Mouse (Mus musculus) inflammation-experienced regulatory T-cells (primary cell): ENCODE data around the gene Lsm10. TPM values are rescaled to one million over a fixed set of nuclear protein-coding genes. Genes with fewer than 3 reads are reported as not detected.

Experiments used
- polyA plus RNA-seq, 2 experiments: library from polyadenylated mRNA; unstranded; fragments of 100-300 nt; shearing (Covaris generic); gene quantifications; one replicate each; pipeline ENCODE4 v1.2.1; 2017

Lsm10 gene
- polyA plus RNA-seq = 10 to 100 TPM; 53.0 to 64.1 TPM

DNA sequence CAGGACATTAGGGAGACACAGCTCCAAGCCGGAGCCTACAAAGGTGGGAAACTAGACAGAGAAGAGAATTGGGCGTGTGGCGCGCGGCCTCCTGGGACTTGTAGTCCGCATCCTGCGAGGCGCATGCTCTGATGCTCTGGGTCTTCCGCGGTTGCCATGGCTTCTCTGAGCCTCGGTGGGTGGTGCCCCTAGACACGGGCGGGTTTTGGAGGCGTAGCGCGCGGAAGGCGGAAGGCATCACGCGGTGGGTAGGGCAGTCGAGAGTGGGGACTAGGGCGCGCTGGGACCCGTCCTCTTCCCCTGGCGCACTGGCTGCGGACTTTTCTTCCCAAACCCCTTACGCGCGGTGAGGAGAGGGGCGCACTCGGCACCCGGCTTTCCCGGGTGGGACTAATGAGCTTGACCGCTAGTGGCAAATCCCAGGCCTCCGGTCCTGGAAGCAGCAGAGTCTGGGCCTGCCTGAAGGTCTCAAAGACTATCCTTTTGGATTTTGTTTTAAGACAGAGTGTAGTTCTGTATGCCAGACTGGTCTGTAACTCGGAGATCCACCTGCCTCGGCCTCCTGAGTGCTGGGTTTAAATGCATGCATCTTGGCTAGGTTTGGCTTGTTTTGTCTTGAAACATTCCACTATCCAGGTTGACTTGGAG lies at the start of gene Lsm10:
Gene Lsm10 (plus strand): TSS at position 160 of the 648 bp plus-strand sequence.

DNA sequence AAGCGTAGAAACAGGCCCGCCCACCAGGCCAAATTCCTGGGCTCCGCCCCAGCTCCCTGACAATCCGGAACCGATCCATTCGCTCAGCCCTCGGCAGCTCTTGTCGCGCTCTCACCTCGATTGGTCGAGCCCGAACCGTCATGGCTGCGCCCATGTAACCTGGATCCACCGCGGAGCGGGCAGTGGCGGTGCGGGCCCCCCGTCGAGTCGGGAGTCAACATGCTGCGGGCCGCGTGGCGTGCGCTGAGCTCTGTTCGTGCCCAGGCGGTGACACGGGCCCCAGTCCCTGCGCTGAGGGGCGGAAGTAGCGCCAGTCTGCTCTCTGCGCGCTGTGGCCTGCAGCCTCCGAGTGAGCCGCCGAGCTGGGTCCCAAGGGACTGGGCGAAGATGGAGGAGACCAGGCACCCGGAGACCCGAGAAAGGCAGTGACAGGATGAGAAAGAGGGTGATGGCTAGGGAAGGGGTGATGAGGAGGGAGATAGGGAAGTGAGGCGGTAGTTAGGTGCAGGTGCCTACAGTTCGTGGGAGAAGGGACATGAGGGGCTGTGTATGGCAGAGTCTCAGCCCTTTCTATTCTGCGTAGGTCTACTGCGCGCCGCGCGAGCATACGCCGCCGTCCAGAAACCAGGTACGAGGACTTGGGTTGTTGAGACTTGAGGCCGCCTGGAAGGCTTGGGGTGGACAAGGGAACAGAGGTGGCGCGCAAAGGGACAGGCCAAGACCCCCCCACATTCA lies 49.4 kb upstream of the Lsm10 start, which contains the start of gene Mrps15:
Gene Mrps15 (plus strand): TSS at position 75 of the 735 bp plus-strand sequence.

DNA sequence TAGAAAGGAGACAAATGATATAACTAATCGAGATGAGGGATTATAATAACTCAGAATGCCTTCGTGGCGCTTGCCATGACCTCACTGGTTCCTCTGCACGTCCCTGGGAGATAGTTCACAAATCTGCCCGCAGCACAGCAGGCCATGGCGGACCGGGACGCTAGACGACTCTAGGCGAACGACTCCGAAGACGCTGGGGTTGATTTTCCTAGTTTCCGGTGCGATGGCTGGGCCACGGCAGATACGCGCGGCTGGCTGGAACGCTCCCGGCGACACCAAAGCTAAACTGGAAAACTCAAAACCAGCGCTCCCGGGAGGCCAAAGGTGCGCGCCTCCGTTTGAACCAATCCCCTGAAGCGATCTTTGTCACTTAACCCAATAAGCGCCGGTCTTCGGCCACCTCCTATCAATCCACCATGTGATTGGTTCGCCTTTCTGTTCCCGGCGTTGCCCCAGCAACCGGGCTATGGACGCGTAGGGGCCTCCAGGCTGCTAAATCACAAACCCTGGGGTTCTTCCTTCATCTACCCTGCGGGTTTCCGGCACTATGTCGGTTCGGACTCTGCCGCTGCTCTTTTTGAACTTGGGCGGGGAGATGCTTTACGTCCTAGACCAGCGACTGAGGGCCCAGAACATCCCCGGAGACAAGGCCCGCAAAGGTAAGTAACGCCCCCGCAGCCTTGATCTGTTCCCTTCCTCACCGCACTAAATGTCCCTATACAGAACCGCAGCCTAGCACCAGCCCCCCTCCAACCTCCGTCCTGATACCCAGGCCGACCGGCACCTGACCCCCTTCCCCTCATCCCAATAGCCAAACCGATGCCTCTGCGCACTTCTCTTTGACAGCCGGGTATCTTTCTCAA lies 38.1 kb upstream of the Lsm10 start, which contains the start of gene Oscp1:
Gene Oscp1 (plus strand): TSS at position 432 of the 863 bp plus-strand sequence.

GRCm38 (mm10) chr4:126103590-126104068 lies 7.2 kb downstream of the Lsm10 start, which contains the start of gene Stk40:
Gene Stk40 (plus strand): TSS chr4:126103957.

GRCm38 (mm10) chr4:126147533-126148160 lies 51.2 kb downstream of the Lsm10 start, which contains the start of gene Eva1b:
Gene Eva1b (plus strand): TSS chr4:126147744.

Other genes starting within 250 kb of the Lsm10 start
- under 1 TPM; 0.05 to 0.81 TPM for gene Csf3r, start 72.1 kb upstream of the Lsm10 start, polyA plus RNA-seq
- gene Mrps15, start 49.7 kb upstream of the Lsm10 start, polyA plus RNA-seq = 100 to 1,000 TPM in 1 of 2 experiments, 10 to 100 TPM in 1; 98.3 to 104 TPM
- gene Oscp1, start 38.1 kb upstream of the Lsm10 start, polyA plus RNA-seq = 1 to 10 TPM in 1 of 2 experiments, under 1 TPM in 1; 0.37 to 4.8 TPM
- gene Stk40, start 7.3 kb downstream of the Lsm10 start, polyA plus RNA-seq = 10 to 100 TPM; 52.2 to 59.3 TPM
- gene Eva1b, start 51.1 kb downstream of the Lsm10 start, polyA plus RNA-seq = 10 to 100 TPM; 43.5 to 54.9 TPM
- 1 to 10 TPM; 1.5 to 2.2 TPM for gene Sh3d21, start 66.9 kb downstream of the Lsm10 start, polyA plus RNA-seq
- gene Thrap3, start 106.1 kb downstream of the Lsm10 start, polyA plus RNA-seq = 100 to 1,000 TPM; 175 to 176 TPM
- 10 to 100 TPM; 65.9 to 67.0 TPM for gene Map7d1, start 159.7 kb downstream of the Lsm10 start, polyA plus RNA-seq
- gene Trappc3, start 165.7 kb downstream of the Lsm10 start, polyA plus RNA-seq = 10 to 100 TPM; 85.6 to 91.2 TPM
- not detected for gene Col8a2, start 190.2 kb downstream of the Lsm10 start, polyA plus RNA-seq
- 10 to 100 TPM; 68.3 to 80.0 TPM for gene Adprhl2, start 225.1 kb downstream of the Lsm10 start, polyA plus RNA-seq
- under 1 TPM in 1 of 2 experiments, not detected in 1; 0.37 TPM for gene Tekt2, start 229.1 kb downstream of the Lsm10 start, polyA plus RNA-seq